Mouse (Mus musculus) MEL-GATA-1-ER (cell line): ENCODE data around the gene Crebrf.

Source experiments
- DNase-seq: peaks from one replicate; pipeline ENCODE4 v3.0.0-alpha.2; 2012; ENCODE audit warnings: low read depth; ENCODE audit errors: extremely low read depth

Crebrf gene

GRCm38 (mm10) chr17:26778430-26779100, 63.1 kb downstream of the Crebrf start:
- no peak for DNase-seq

- no peak for DNase-seq
These were observed 64.0 kb downstream of the Crebrf start for GRCm38 (mm10) chr17:26779471-26779870.

- peak; percentile 59 for DNase-seq
These were observed 65.5 kb downstream of the Crebrf start, which contains the start of gene Bnip1 for GRCm38 (mm10) chr17:26780750-26781571. Gene Bnip1, plus strand, starts transcription at chr17:26781066.

DNA sequence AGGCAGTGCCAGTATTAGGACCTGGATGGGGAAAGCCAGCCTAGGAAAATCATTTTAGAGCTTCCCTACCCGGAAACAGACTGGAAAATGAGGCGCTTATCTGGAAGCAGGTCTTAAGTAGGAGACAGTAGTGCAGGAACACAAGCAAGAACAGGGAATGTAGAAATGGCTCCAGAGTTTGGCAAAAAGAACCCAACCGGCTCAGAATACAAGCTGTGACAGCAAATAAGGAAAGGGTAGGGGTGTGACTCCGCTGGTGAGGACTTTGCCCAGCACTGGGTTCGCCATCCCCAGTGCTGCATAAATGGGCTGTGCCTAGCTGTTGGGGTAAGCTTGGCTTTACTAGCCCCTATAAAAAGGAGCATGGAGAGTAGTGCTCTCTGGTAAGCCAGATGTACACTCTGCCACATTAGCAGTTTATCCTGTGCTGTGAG, 66.2 kb downstream of the Crebrf start:
- no peak for DNase-seq

DNA sequence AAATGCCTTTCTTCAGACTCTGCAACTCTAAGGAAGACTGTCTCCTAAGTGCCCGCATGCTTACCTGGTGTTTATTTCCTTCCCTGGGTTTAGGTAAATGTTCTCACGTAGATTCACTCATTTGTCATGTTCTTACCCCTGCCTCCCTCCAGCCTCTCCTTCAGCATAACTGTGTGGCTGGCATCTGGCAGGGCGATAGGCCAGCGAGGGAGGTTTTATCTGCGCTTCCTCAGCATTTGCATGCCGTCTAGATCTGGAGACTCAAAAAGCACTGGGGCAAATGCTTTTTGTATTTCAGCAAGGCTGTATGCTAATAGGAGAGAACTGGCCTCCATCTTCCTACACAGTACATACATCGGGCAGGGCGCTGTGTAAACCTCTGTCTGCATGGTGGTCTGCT, 69.1 kb downstream of the Crebrf start:
- no peak for DNase-seq

DNA sequence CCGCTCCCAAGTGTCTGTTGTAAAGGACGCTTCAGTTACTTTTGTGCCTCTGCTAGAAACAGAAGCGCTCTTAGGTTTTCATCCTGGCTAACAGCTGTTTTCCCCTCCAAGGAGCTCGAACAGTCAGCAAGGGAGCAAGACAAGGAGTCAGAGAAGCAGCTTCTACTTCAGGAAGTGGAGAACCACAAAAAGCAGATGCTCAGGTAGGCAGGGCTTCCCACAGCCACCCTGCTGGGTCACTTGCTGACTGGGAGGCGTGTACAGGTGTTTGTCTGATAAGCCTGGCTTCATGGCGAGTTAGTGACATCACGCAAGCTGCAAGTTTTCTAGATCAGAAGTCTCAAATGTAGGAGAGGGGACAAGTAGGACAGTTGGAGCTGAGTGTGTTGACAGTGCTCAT, 71.1 kb downstream of the Crebrf start:
- DNase-seq: no peak

DNA sequence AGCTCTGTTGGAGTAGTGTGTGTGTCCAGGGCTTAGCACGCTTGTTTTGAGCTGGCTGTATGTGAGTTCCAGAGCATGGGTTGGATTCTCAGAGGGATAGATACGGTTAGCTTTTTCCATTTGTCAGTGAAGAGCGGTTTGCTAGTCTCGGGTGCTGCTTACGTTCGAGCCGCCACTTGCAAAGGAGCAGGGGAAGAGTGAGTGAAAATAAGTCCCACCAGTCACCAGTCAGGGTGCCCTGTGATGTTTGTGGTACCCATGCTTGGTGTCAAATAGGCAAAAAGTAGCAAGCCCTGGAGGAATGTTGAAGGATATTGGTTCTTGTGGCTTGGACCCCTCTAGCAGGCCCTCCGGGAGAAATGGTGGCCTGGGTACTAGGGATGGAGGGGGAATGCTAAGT, 73.5 kb downstream of the Crebrf start:
- no peak for DNase-seq

DNA sequence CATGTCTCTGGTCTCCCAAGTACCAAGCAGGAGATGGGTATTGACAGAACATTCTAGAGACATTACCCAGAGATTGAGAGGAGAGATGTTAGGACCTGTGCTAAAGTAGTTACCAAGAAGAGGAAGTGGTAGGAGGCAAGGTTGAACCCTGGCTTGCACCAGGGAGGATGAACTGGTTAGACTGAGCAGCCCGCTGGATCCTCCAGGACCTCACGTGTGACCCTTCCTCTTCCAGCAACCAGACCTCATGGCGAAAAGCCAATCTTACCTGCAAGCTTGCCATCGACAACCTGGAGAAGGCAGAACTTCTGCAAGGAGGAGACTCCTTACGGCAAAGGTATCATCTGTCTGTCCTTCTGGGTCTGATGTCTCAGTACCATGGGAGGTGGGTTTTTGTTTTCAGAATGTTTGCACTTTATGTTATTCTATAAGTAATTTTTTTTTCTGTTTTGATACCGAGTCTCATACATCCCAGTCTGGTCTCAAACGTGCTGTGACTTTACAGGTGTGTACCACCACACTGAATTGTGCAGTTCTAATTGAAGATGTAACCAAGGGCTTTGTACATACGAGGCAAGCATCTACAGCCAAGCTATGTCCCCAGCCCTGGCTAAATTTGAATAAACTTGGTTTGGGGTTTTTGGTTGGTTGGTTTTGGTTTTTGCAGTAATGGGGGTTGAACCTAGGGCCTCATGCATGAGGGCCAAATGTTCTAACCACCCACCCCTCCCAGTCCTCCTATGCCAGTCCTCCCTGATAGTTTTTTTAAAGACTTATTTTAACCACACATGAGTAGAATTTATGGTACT, 74.2 kb downstream of the Crebrf start:
- DNase-seq: no peak

DNA sequence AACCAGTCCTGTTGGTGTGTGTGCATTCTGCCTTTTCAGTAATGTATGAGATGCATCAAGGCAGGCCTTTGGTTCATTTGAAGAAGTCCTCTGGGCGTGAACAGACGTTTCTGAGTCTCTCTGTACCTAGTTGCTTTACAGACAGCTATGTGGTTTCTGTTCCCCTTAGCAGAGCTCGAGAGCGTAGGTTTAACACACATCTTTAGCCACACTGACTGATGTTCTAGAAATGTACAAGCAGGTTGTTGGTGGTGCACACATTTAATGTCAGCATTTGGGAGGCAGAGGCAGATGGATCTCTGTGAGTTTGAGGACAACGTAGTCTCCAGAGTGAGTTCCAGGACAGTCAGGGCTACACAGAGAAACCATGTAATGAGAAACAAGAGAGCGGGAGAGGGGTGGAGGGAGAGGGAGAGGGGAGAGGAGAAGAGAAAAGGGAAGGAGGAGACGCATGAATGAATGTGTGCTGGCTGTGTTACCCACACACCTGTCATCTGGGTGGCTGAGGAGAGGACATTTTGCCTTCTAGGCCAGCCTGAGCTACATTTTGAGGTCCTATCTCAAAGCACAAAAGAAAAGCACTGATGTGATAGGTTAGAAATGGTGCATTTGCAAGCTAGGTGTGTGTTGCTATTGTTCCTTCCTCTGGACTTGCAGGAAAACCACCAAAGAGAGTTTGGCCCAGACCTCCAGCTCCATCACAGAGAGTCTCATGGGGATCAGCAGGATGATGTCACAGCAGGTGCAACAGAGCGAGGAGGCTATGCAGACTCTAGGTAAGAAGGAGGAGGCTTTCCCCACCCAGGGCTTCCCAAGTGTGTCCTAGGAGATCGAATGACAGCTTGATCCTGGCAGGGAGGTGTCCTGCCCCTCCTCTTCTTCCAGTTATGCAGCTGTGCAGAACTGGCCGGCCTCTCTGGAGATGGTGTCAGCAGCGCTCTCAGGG, 75.1 kb downstream of the Crebrf start:
- no peak for DNase-seq

GRCm38 (mm10) chr17:26791580-26791979, 76.1 kb downstream of the Crebrf start:
- DNase-seq: no peak

- DNase-seq: no peak
These were observed 76.6 kb downstream of the Crebrf start for GRCm38 (mm10) chr17:26792096-26792495.

DNA sequence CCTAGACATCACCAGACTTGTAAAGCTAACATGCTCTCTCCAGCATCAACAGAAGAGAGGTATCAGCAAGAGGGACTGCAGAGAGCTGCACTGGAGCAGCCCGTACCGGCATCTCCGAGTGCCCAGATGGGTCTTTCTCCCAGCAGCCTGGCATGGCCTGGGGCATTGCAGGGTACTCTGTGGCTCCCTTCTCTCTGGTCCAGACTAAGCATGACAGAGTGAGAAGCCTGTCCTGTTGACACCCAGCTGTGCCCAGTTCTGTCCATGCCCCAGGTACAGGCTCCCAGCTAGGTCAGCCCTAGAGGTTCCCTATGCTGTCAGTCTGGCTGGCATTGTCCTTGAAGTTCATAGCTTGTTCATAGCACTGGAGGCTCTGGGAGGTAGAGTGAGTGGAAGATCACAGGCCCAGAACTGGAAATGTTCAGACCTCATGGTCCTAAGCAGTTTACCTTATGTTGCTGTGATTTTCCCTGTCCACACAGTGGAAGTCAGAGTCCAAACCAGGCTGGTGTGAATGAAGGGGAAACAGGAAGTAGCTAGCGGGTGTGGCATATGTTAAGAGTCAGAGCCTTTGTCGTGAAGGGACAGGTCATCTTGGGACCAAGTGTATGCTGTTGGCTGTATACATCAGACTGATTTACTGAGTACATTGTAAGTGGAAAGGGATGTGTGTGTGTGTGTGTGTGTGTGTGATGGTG, 77.8 kb downstream of the Crebrf start:
- DNase-seq: peak; percentile 11

- DNase-seq: peak; percentile 18
These were observed 79.3 kb downstream of the Crebrf start for GRCm38 (mm10) chr17:26794744-26795143.

GRCm38 (mm10) chr17:26795386-26795785, 79.9 kb downstream of the Crebrf start:
- no peak for DNase-seq

GRCm38 (mm10) chr17:26797379-26798128, 82.1 kb downstream of the Crebrf start:
- no peak for DNase-seq

DNA sequence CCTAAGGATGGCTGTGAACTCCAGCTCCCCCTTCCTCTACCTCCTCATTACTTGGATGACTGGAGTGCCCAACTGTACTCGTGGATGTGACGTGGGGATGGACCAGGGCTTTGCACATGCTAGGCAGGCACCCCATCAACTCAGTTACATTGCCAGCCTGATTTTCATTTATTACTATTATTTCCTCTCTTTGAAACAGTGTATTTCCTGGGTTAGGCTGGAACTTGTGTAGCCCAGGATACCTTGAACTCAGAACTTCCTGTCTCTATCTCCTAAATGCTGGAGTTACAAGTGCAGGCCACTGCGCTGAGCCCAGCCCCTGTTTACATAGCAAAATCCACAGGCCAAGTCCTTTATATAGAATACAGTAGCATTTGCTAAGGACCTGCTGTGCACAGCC, 87.4 kb downstream of the Crebrf start:
- no peak for DNase-seq

DNA sequence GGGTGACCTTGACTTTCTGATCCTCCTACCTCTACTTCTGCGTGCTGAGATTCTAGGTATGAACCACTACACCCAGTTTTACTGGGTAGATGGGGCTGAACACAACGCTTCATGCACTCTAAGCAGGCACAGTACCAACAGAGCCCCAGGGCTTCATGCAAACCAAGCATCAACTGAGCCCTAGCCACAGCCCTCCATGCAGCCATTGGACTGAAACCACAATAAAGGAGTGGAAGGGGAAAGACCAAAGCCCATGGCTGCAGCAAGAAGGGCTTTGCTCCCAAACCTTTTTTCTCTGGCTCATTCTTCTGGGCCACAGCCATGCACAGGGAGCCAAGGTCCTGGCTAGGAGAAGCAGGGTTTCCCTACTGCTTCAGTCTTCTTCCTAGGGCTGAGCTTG, 97.2 kb downstream of the Crebrf start:
- DNase-seq: no peak

DNA sequence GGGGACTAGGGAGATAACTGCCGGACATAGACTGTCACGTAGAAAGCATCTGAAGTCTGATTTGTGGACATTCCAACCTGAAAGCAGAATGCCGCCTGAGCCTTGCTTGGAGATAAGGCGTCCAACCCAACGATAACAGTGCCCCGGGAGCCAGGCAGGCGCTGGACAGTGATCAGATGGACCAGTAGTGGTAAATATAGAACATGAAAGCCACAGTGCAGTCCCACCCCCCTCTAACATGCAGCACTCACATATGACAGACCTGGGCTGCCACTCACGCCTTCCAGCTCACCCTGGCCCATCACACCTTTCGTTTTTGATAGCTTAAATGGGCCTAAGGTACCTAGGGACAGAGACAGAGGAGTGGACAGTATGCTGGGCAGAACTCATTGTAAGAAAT, 98.0 kb downstream of the Crebrf start:
- no peak for DNase-seq

- DNase-seq: no peak
These were observed 101.4 kb downstream of the Crebrf start for GRCm38 (mm10) chr17:26816810-26817209.
